Mouse (Mus musculus) central nervous system, embryonic 18 days (tissue): ENCODE results near the gene Stk39. TPM values are rescaled to one million over a fixed set of nuclear protein-coding genes. Genes with fewer than 3 reads are reported as not detected.

Experiments
- polyA plus RNA-seq: library from polyadenylated mRNA; depleted of rRNA; stranded (reverse); fragments of >200 nt; gene quantifications from 2 replicates; pipeline ENCODE4 v1.2.3, GENCODE M21; 2012; rRNA removed

Gene Stk39
- polyA plus RNA-seq, result 20.8 and 23.1 TPM in 2 replicates

GRCm38 (mm10) chr2:68471759-68472550 is at the start of gene Stk39:
Gene Stk39 (minus strand): TSS chr2:68472268.

Other genes starting within 250 kb of the Stk39 start
- gene 4933409G03Rik, start 110.1 kb upstream of the Stk39 start, polyA plus RNA-seq, result not detected in 2 replicates
- not detected in 2 replicates for gene 4932414N04Rik, start 184.2 kb upstream of the Stk39 start, polyA plus RNA-seq